Mouse (Mus musculus) E14TG2a.4 (cell line): ENCODE data around the gene Hba-x.

ENCODE experiments used
- CTCF ChIP-seq: conservative IDR thresholded peaks from 2 replicates; pipeline ENCODE4 v1.5.1; 2014; ENCODE audit warnings: low read length
- NANOG ChIP-seq: IDR thresholded peaks from 2 replicates; pipeline ENCODE4 v1.6.1; 2014; ENCODE audit warnings: borderline replicate concordance, low read length, mixed read lengths
- POU5F1 ChIP-seq: IDR thresholded peaks from 2 replicates; pipeline ENCODE4 v1.6.1; 2014; ENCODE audit warnings: low read length, borderline replicate concordance

- TF ChIP-seq CTCF (no peak), NANOG (no peak), POU5F1 (no peak)
These were observed 26.7 kb downstream of the Hba-x start for GRCm38 (mm10) chr11:32302824-32303419.
